Mouse (Mus musculus): ENCODE data around the gene Cacna2d3. TPM values are rescaled to one million over a fixed set of nuclear protein-coding genes. Genes with fewer than 3 reads are reported as not detected.

The Cacna2d3 gene
- polyA plus RNA-seq, 1 experiment = 0.22 TPM

DNA sequence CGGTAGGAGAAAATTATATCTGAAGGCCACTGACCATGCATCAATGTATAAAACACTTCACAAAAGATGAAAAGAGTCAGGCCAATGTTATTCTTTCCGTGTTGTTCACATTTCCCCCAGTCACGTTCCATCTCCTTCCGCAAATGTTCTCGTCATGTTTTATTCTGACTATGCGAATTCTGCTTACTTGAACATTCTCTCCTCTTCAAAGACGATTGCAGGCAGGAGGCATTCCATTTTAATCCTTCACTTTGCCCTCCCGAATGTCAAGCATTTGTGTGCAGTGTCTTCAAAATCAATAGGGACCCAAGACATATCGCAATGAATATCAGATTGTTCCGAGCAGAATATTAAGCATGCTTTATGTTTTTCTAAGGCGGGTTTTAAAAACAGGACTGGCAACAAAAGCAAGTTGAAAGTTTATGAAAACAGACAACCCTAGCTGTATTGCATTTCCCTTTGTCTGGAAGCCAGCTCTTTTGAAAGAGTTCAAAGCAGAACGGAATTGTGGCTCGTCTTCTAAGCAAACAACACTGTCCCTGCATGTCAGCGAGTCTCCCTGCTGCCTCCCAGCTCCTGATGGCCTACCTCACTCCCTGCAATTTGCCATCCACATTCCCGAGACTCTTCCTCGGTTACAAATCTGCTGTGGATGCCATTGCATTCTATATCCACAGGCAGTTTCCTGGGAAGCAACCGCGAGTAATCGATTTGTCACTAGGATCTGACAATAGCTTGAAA is 492.5 kb downstream of the Cacna2d3 start:
- Histone ChIP-seq H3K27ac (ENCODE audit: insufficient read depth, low read depth, low read length) (no peak overlapping the region), H3K4me1 (ENCODE audit: control insufficient read depth, insufficient read depth, low read length) (no peaks in the 10 kb centered on the region), H3K4me3 (ENCODE audit: insufficient read depth, low read depth, low read length) (no peak overlapping the region), H3K36me3 (ENCODE audit: control insufficient read depth, insufficient read depth, low read length) (no peaks in the 10 kb centered on the region), H3K27me3 (replicated peaks; ENCODE audit: control insufficient read depth, insufficient read depth, low read length) (no peaks in the 10 kb centered on the region; the same call in 1 of the 2 replicates)
- no peak for TF ChIP-seq CTCF (conservative IDR thresholded peaks at IDR 0.05; ENCODE audit: insufficient read depth, insufficient read length, low read depth, low read length)
- no peak for TF ChIP-seq POLR2A (IDR thresholded peaks at IDR 0.05; ENCODE audit: low read depth, low read length)
- DNase-seq = no peak
- WGBS = 60% methylated on average over 19 of the region's 19 CpGs

DNA sequence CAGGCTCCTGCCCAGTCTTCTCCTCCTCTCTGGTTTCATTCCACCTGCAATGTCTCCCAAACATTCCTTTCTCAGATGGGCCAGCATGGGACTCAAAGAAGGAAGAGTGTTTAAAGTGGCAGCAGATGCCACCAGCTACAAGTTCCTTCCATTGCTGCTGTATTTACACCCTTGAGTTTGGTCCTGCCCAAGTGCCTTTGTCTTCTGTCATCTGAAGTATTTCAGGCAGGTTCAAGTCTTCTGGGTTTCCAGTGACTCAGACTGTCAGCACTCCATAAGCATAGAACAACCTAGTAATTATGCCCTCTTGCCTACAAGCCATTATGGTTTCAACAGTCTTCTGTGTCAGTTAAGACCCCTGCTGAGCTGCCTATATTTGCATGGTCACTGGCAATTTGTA is 493.2 kb downstream of the Cacna2d3 start:
- TF ChIP-seq CTCF (conservative IDR thresholded peaks at IDR 0.05; ENCODE audit: insufficient read depth, insufficient read length, low read depth, low read length) (no peak), POLR2A (IDR thresholded peaks at IDR 0.05; ENCODE audit: low read depth, low read length) (no peak)
- H3K27ac ChIP-seq (ENCODE audit: insufficient read depth, low read depth, low read length) = no peak overlapping the region
- H3K36me3 ChIP-seq (ENCODE audit: control insufficient read depth, insufficient read depth, low read length) = no peaks in the 10 kb centered on the region
- no peak for DNase-seq
- H3K4me3 ChIP-seq (ENCODE audit: insufficient read depth, low read depth, low read length) = no peak overlapping the region
- no peaks in the 10 kb centered on the region; the same call in 1 of the 2 replicates for H3K27me3 ChIP-seq (replicated peaks; ENCODE audit: control insufficient read depth, insufficient read depth, low read length)
- no peaks in the 10 kb centered on the region for H3K4me1 ChIP-seq (ENCODE audit: control insufficient read depth, insufficient read depth, low read length)

DNA sequence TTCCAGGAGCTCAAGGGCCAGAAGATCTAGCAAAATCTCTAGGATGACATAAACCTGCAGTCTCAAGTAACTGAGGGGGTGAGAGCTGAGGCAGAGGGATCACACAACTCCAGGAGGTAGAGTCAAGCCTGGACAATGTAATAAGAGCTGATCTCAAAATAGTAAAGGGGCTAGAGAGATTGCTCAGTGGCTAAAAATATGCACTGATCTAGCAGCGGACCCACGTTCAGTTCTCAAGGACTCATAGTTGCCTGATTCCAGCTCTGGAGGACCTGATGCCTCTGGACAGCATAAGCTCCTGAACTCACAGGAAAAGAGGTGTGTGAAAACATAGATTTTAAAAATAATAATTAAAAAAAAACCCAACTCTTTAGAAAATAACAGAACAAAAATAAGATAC is 493.7 kb downstream of the Cacna2d3 start:
- Histone ChIP-seq H3K36me3 (ENCODE audit: control insufficient read depth, insufficient read depth, low read length) (no peaks in the 10 kb centered on the region), H3K27ac (ENCODE audit: insufficient read depth, low read depth, low read length) (no peak overlapping the region), H3K4me3 (ENCODE audit: insufficient read depth, low read depth, low read length) (no peak overlapping the region), H3K4me1 (ENCODE audit: control insufficient read depth, insufficient read depth, low read length) (no peaks in the 10 kb centered on the region), H3K27me3 (replicated peaks; ENCODE audit: control insufficient read depth, insufficient read depth, low read length) (no peaks in the 10 kb centered on the region; the same call in 1 of the 2 replicates)
- no peak for DNase-seq
- 71% methylated on average over 2 of the region's 2 CpGs for WGBS
- TF ChIP-seq POLR2A (IDR thresholded peaks at IDR 0.05; ENCODE audit: low read depth, low read length) (no peak), CTCF (conservative IDR thresholded peaks at IDR 0.05; ENCODE audit: insufficient read depth, insufficient read length, low read depth, low read length) (no peak)

DNA sequence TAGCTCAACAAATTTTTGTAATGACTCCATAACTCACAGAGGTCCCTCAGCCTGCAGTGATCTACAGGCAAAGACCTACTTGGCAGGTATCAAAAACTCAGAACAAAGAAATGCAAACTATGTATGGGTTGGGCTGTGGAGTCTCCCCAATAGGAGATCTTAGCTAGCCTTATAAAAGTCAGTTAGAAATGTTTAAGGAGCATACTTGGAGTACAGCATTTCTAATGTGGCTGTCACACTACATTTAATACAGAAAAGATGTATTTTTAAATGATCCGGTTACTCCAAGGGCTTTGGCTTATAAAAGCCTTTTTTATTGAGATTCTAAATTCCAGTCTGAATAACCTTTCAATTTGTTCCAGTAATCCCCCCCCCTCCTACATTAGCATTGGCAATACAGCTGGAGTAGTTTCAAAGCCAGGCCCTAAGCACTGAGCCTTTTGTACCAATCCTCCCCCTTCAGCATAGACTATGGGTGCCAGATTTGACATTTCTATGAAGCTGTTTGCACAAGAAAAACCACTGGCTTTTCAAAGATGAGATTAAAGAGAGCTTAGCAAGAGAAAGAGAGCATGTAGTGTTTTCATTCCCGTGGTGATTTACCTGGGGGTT is 495.8 kb downstream of the Cacna2d3 start:
- no peaks in the 10 kb centered on the region; the same call in 1 of the 2 replicates for H3K27me3 ChIP-seq (replicated peaks; ENCODE audit: control insufficient read depth, insufficient read depth, low read length)
- no peak overlapping the region for H3K4me3 ChIP-seq (ENCODE audit: insufficient read depth, low read depth, low read length)
- TF ChIP-seq POLR2A (IDR thresholded peaks at IDR 0.05; ENCODE audit: low read depth, low read length) (no peak), CTCF (conservative IDR thresholded peaks at IDR 0.05; ENCODE audit: insufficient read depth, insufficient read length, low read depth, low read length) (no peak)
- no peaks in the 10 kb centered on the region for H3K36me3 ChIP-seq (ENCODE audit: control insufficient read depth, insufficient read depth, low read length)
- whole genome bisulfite sequencing = 62% methylated on average over 2 of the region's 2 CpGs
- H3K4me1 ChIP-seq (ENCODE audit: control insufficient read depth, insufficient read depth, low read length) = no peaks in the 10 kb centered on the region
- no peak for DNase-seq
- H3K27ac ChIP-seq (ENCODE audit: insufficient read depth, low read depth, low read length) = no peak overlapping the region

DNA sequence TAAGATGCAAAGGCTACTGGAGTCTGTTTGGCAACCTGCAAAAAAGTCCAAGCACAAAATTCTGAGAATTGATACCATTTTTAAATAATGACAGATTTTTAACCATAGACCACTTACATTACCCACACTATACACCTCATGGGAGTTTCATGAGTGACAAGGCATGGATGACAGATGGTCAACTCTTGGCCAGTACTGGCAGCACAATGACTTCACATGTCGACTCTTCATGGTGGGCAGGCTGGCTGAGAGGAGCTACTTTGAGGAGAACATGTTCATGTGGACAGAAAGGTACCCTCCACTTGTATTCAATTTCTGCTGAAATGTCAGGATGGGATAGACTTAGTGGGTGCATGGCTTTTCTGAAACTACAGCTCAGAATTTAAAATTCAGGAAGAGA is 498.7 kb downstream of the Cacna2d3 start:
- Histone ChIP-seq H3K27me3 (replicated peaks; ENCODE audit: control insufficient read depth, insufficient read depth, low read length) (no peaks in the 10 kb centered on the region; the same call in 1 of the 2 replicates), H3K4me3 (ENCODE audit: insufficient read depth, low read depth, low read length) (no peak overlapping the region), H3K27ac (ENCODE audit: insufficient read depth, low read depth, low read length) (no peak overlapping the region), H3K36me3 (ENCODE audit: control insufficient read depth, insufficient read depth, low read length) (no peaks in the 10 kb centered on the region), H3K4me1 (ENCODE audit: control insufficient read depth, insufficient read depth, low read length) (no peaks in the 10 kb centered on the region)
- TF ChIP-seq POLR2A (IDR thresholded peaks at IDR 0.05; ENCODE audit: low read depth, low read length) (no peak), CTCF (conservative IDR thresholded peaks at IDR 0.05; ENCODE audit: insufficient read depth, insufficient read length, low read depth, low read length) (no peak)
- no peak for DNase-seq
- WGBS = 76% methylated on average over 1 of the region's 1 CpGs

DNA sequence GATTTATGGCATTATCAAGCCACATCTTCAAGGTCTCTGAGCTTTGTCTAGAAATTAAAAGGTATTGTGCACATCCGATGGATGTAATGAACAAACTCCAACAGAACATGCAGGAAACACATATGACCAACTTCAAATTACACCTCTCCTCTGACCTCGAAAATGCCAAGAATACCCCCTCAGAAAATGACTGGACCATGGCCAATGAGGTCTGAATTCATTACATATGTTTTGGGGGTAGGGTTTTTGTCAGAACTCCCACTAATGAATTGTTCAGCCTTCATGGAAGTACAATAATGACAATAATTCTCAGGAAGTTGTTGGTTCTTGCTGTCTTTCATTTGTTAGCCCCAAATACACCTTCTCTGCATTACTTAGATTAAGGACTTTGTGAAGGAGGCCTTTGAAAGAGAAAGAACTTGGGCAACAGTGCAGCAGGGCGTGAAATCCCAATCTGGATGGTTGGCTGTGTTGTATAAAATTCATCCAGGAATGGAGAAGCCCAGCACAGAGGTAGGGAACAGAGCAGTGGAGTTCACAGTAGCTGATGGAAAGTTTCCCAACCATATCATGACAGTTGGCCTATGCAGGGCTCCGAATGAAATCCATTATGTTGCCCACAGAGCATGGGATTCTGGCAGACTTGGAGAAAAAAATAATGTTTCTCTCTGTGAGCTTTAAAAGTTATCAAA is 499.3 kb downstream of the Cacna2d3 start:
- TF ChIP-seq POLR2A (IDR thresholded peaks at IDR 0.05; ENCODE audit: low read depth, low read length) (no peak), CTCF (conservative IDR thresholded peaks at IDR 0.05; ENCODE audit: insufficient read depth, insufficient read length, low read depth, low read length) (no peak)
- no peaks in the 10 kb centered on the region; the same call in 1 of the 2 replicates for H3K27me3 ChIP-seq (replicated peaks; ENCODE audit: control insufficient read depth, insufficient read depth, low read length)
- no peak for DNase-seq
- 59% methylated on average over 4 of the region's 4 CpGs for WGBS
- H3K36me3 ChIP-seq (ENCODE audit: control insufficient read depth, insufficient read depth, low read length) = no peaks in the 10 kb centered on the region
- no peak overlapping the region for H3K27ac ChIP-seq (ENCODE audit: insufficient read depth, low read depth, low read length)
- no peak overlapping the region for H3K4me3 ChIP-seq (ENCODE audit: insufficient read depth, low read depth, low read length)
- H3K4me1 ChIP-seq (ENCODE audit: control insufficient read depth, insufficient read depth, low read length) = no peaks in the 10 kb centered on the region

DNA sequence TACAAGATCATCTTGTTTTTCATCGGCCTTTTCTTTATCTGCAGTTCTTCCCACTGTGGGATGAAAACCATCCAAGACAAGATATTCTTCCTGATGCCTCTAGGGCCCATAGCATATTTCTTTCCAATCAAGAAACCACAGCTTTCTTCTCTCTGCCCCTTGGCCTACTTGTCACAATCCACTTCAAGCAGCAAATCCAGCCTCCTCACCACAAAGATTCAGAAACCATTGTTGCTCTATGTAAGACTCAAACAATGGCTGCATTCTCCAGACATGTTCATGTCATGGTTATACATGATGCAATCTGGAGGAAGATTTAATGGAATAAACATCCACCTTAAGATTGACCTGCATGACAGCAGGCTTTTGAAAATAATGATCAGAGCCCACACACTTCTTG is 505.6 kb downstream of the Cacna2d3 start:
- no peaks in the 10 kb centered on the region for H3K27me3 ChIP-seq (replicated peaks; ENCODE audit: control insufficient read depth, insufficient read depth, low read length)
- H3K36me3 ChIP-seq (ENCODE audit: control insufficient read depth, insufficient read depth, low read length) = no peaks in the 10 kb centered on the region
- no peaks in the 10 kb centered on the region for H3K4me1 ChIP-seq (ENCODE audit: control insufficient read depth, insufficient read depth, low read length)
- TF ChIP-seq CTCF (conservative IDR thresholded peaks at IDR 0.05; ENCODE audit: insufficient read depth, insufficient read length, low read depth, low read length) (no peak), POLR2A (IDR thresholded peaks at IDR 0.05; ENCODE audit: low read depth, low read length) (no peak)
- 95% methylated on average over 1 of the region's 1 CpGs for WGBS
- no peak for DNase-seq
- no peak overlapping the region for H3K4me3 ChIP-seq (ENCODE audit: insufficient read depth, low read depth, low read length)
- no peak overlapping the region for H3K27ac ChIP-seq (ENCODE audit: insufficient read depth, low read depth, low read length)

Measured in kidney, adult 2 months (tissue).